Mouse (Mus musculus) T-helper 2 cell (primary cell): Measurements from ENCODE around the gene Hoxc11.

Experiments
- in situ Hi-C: fragments of 300-600 bp; cut with MboI, MseI; formaldehyde crosslinking; loops from one replicate; pipeline ENCODE4 v1.15.1; 2025; ENCODE audit warnings: high pct_unique_total_duplicates

Hoxc11 gene

DNA sequence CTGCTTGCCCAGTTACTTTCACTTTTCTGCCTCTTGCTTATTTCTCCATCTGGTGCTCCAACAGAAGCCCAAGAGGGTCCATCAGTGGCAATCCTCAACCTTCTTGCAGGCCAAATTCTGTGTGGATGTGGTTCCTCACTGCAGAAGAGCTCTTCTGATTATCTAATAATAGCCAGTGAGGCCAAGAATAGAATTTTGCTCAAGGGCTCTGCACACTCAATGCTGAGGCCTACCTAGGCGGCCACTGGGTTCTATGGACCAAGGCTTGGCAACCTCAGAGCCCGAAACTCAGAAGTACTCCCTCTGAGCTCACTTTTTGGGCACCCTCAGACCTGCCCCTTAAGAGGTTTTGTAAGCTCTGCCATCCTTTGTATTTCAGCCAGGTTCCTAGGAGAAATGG, 47.1 kb downstream of the Hoxc11 start:
- in situ Hi-C loops: no loop called here

DNA sequence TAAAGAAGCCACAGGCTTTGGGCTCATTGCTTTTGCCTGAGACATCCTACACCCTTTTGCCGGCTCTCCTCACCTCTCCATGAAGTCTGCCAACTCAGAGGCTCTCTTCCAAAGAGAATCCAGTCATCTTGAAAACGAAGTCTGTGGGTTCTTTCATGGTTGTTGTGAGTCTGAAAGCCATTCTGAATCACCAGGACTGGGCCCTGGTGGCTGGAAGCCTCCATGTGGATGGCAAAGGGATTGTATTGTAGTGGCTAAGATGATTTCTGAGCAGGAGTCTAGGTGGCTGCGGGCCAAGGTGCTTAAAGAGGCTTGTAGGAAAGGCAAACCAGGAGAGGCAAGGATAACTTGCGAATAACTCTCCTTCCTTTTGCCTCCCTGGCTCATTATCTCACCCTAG, 47.9 kb downstream of the Hoxc11 start:
- in situ Hi-C loops: no loop called here

- in situ Hi-C loops: no loop called here
These were observed 48.7 kb downstream of the Hoxc11 start for GRCm38 (mm10) chr15:103002821-103003448.

DNA sequence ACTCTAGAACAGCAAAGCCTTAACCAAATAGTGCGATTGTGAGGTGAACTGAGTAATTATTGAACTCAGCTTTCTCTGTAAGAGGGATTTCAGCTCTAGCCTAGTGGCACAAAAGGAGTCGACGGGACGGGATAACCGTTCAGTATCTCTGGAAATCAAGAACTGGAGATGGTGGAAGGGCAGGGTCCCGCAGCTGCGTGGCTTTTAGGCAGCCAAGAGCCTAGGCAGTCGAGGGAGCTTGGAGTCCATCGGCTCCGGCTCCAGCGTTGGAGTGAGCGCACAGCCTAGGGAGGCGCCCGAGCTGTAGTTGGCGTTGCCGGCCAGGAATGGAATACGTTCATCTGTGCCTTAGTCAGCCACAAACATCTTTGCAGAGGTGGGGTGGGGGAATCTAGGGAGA, 51.1 kb downstream of the Hoxc11 start:
- in situ Hi-C loops: no loop called here

DNA sequence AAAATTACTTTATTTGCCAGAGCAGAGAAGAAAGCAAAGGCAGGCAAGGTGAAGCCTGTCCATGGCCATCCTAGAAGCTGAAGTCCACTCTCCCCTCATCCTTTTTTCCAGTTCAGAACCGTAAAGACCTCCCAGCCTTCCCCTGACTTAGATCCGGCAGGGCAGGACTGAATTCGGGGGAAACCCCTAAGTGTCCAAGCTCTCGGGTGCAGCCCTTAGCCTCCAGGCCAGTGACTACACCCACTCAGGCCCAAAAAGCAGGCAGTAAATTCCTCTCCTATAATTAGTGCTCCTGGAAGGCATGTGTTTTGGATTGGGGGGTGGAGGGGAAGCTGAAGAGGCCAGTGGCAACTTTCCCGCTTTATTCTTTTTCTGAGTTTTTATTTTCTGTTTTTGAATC, 51.6 kb downstream of the Hoxc11 start:
- in situ Hi-C loops: no loop called here

GRCm38 (mm10) chr15:103006326-103006725, 52.1 kb downstream of the Hoxc11 start:
- in situ Hi-C loops: no loop called here
